Mouse (Mus musculus) bone marrow macrophage, adult 2 months (primary cell): ENCODE data around the gene 4933417A18Rik.

ENCODE experiments used
- CTCF ChIP-seq: IDR thresholded peaks from 2 replicates; pipeline ENCODE4 v1.5.1; 2012; ENCODE audit warnings: low read depth, mild to moderate bottlenecking, low read length, moderate library complexity
- POLR2A ChIP-seq: IDR thresholded peaks from 2 replicates; pipeline ENCODE4 v1.6.1; 2012; ENCODE audit warnings: mild to moderate bottlenecking, low read depth, low read length, borderline replicate concordance

DNA sequence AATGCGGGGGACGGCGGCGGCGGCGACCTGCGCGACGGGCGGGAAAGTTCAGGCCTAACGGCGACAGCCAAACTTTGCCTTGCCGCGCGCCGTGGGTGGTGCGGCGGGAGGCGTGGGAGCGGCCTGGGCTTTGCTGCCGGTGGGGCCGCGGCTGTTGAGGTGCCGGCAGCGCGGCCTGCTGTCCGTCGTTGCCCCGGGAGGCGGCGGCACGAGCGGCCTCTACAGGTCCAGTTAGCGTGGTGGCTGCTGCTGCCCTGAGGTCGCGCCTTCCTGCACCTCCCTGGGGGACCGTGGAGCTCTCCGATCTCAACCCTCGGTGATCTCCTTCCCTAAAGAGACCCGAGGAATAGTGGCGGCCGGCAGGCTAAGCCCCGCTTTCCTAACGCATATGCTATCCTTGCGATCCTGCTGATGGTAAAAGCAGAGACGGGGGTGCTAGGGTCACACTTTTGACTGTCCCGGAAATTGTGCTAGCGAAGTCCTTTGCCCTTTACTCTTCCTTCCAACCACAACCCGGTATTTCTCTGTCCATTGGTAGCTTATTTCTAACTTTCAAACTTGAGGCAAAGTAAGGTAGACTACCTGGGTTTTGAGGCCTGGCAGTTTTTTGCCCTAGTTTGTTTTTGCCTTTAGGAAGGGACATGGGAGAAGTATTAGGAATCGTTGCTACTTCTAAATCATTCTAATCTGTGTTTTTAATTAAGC lies 48.3 kb upstream of the 4933417A18Rik start:
- TF ChIP-seq CTCF (no peak), POLR2A (no peak)
